Mouse (Mus musculus): ENCODE data around the gene Plaur. TPM values are rescaled to one million over a fixed set of nuclear protein-coding genes. Genes with fewer than 3 reads are reported as not detected.
"Not testable (repeated sequence)": the region's sequence is repeated elsewhere in the genome, so short reads cannot be mapped to it uniquely, and the experiment has no call there.

The Plaur gene
- polyA plus RNA-seq, 1 experiment from 2014 or later = 1.8 TPM

GRCm38 (mm10) chr7:24506838-24507725 is 44.8 kb downstream of the Plaur start, which contains the start of gene Zfp428:
Gene Zfp428, plus strand, starts transcription at chr7:24507006.
- peaks cover 18% of the 10 kb centered on the region for H3K36me3 ChIP-seq (ENCODE audit: control insufficient read depth, insufficient read depth, low read length)
- H3K4me3 ChIP-seq (ENCODE audit: low read length) = peak within 1 kb of the TSS; percentile 65
- H3K9ac ChIP-seq (ENCODE audit: low read depth, low read length) = peak within 1 kb of the TSS; percentile 96
- peaks cover 34% of the 10 kb centered on the region for H3K4me1 ChIP-seq (ENCODE audit: control insufficient read depth, insufficient read depth, low read depth, low read length)
- peak within 1 kb of the TSS; percentile 76 for H3K4me2 ChIP-seq (ENCODE audit: low read length)
- ATAC-seq = peak; percentile 93
- no peaks in the 10 kb centered on the region for H3K9me3 ChIP-seq (ENCODE audit: control insufficient read depth, low read length)
- peak within 1 kb of the TSS; percentile 100 for H3K27ac ChIP-seq (ENCODE audit: low read depth, low read length)
- no peaks in the 10 kb centered on the region for H3K27me3 ChIP-seq (replicated peaks; ENCODE audit: control insufficient read depth, insufficient read depth, low read length)
- WGBS = under 1% methylated on average over 84 of the region's 84 CpGs

GRCm38 (mm10) chr7:24507726-24508114 is 45.4 kb downstream of the Plaur start:
- WGBS = under 1% methylated on average over 20 of the region's 20 CpGs
- peak; percentile 15 for ATAC-seq
- H3K4me1 ChIP-seq (ENCODE audit: control insufficient read depth, insufficient read depth, low read depth, low read length) = peaks cover 34% of the 10 kb centered on the region

GRCm38 (mm10) chr7:24512355-24512754 is 50.1 kb downstream of the Plaur start, which contains the start of gene AC161166.1:
Gene AC161166.1, minus strand, starts transcription at chr7:24512455.
- Histone ChIP-seq H3K9ac (ENCODE audit: low read depth, low read length) (no peak within 1 kb of the TSS), H3K4me1 (ENCODE audit: control insufficient read depth, insufficient read depth, low read depth, low read length) (peaks cover 19% of the 10 kb centered on the region), H3K9me3 (ENCODE audit: control insufficient read depth, low read length) (no peaks in the 10 kb centered on the region), H3K4me2 (ENCODE audit: low read length) (no peak within 1 kb of the TSS), H3K36me3 (ENCODE audit: control insufficient read depth, insufficient read depth, low read length) (peaks cover 26% of the 10 kb centered on the region), H3K4me3 (ENCODE audit: low read length) (no peak within 1 kb of the TSS), H3K27ac (ENCODE audit: low read depth, low read length) (no peak within 1 kb of the TSS), H3K27me3 (replicated peaks; ENCODE audit: control insufficient read depth, insufficient read depth, low read length) (no peaks in the 10 kb centered on the region)
- no peak for ATAC-seq
- WGBS = 89% methylated on average over 7 of the region's 7 CpGs

More at GRCm38 (mm10) chr7:24507726-24508114, 45.4 kb downstream of the Plaur start:
- Histone ChIP-seq H3K9me3 (ENCODE audit: control insufficient read depth, low read length) (no peaks in the 10 kb centered on the region), H3K27me3 (replicated peaks; ENCODE audit: control insufficient read depth, insufficient read depth, low read length) (no peaks in the 10 kb centered on the region), H3K36me3 (ENCODE audit: control insufficient read depth, insufficient read depth, low read length) (peaks cover 14% of the 10 kb centered on the region), H3K4me3 (ENCODE audit: low read length) (peak overlapping the region; percentile 65), H3K9ac (ENCODE audit: low read depth, low read length) (peak overlapping the region; percentile 96), H3K27ac (ENCODE audit: low read depth, low read length) (peak overlapping the region; percentile 100), H3K4me2 (ENCODE audit: low read length) (peak overlapping the region; percentile 76)

- not testable (repeated sequence) for H3K4me3 ChIP-seq (ENCODE audit: low read length); H3K27me3 ChIP-seq (replicated peaks; ENCODE audit: control insufficient read depth, insufficient read depth, low read length); H3K9me3 ChIP-seq (ENCODE audit: control insufficient read depth, low read length); H3K9ac ChIP-seq (ENCODE audit: low read depth, low read length); H3K4me1 ChIP-seq (ENCODE audit: control insufficient read depth, insufficient read depth, low read depth, low read length); H3K4me2 ChIP-seq (ENCODE audit: low read length); H3K27ac ChIP-seq (ENCODE audit: low read depth, low read length); ATAC-seq
- WGBS = 60% methylated on average over 8 of the region's 8 CpGs
- H3K36me3 ChIP-seq (ENCODE audit: control insufficient read depth, insufficient read depth, low read length) = peaks cover 24% of the 10 kb centered on the region
These were observed 54.0 kb downstream of the Plaur start for GRCm38 (mm10) chr7:24516319-24516718.

GRCm38 (mm10) chr7:24517077-24517476 is 54.8 kb downstream of the Plaur start:
- Histone ChIP-seq H3K4me3 (ENCODE audit: low read length) (no peak overlapping the region), H3K9me3 (ENCODE audit: control insufficient read depth, low read length) (no peaks in the 10 kb centered on the region), H3K27me3 (replicated peaks; ENCODE audit: control insufficient read depth, insufficient read depth, low read length) (no peaks in the 10 kb centered on the region), H3K36me3 (ENCODE audit: control insufficient read depth, insufficient read depth, low read length) (peaks cover 17% of the 10 kb centered on the region), H3K27ac (ENCODE audit: low read depth, low read length) (no peak overlapping the region), H3K4me1 (ENCODE audit: control insufficient read depth, insufficient read depth, low read depth, low read length) (no peaks in the 10 kb centered on the region), H3K9ac (ENCODE audit: low read depth, low read length) (no peak overlapping the region), H3K4me2 (ENCODE audit: low read length) (no peak overlapping the region)
- ATAC-seq = 0 out of 2 replicates have a peak, but pooled peaks have one; percentile 15
- 31% methylated on average over 5 of the region's 5 CpGs for WGBS

GRCm38 (mm10) chr7:24517654-24518053 is 55.4 kb downstream of the Plaur start:
- H3K4me3 ChIP-seq (ENCODE audit: low read length) = no peak overlapping the region
- peaks cover 15% of the 10 kb centered on the region for H3K36me3 ChIP-seq (ENCODE audit: control insufficient read depth, insufficient read depth, low read length)
- H3K27me3 ChIP-seq (replicated peaks; ENCODE audit: control insufficient read depth, insufficient read depth, low read length) = no peaks in the 10 kb centered on the region
- peak overlapping the region; percentile 49; the same call in 1 of the 2 replicates for H3K27ac ChIP-seq (ENCODE audit: low read depth, low read length)
- no peak overlapping the region for H3K4me2 ChIP-seq (ENCODE audit: low read length)
- H3K9ac ChIP-seq (ENCODE audit: low read depth, low read length) = no peak overlapping the region
- no peaks in the 10 kb centered on the region for H3K4me1 ChIP-seq (ENCODE audit: control insufficient read depth, insufficient read depth, low read depth, low read length)
- WGBS = 29% methylated on average over 6 of the region's 6 CpGs
- H3K9me3 ChIP-seq (ENCODE audit: control insufficient read depth, low read length) = no peaks in the 10 kb centered on the region
- ATAC-seq = 0 out of 2 replicates have a peak, but pooled peaks have one; percentile 24

- H3K4me3 ChIP-seq (ENCODE audit: low read length) = no peak overlapping the region
- no peaks in the 10 kb centered on the region for H3K27me3 ChIP-seq (replicated peaks; ENCODE audit: control insufficient read depth, insufficient read depth, low read length)
- 33% methylated on average over 3 of the region's 3 CpGs for WGBS
- ATAC-seq = no peak
- no peak overlapping the region for H3K9ac ChIP-seq (ENCODE audit: low read depth, low read length)
- no peaks in the 10 kb centered on the region for H3K4me1 ChIP-seq (ENCODE audit: control insufficient read depth, insufficient read depth, low read depth, low read length)
- peaks cover 15% of the 10 kb centered on the region for H3K36me3 ChIP-seq (ENCODE audit: control insufficient read depth, insufficient read depth, low read length)
- H3K9me3 ChIP-seq (ENCODE audit: control insufficient read depth, low read length) = no peaks in the 10 kb centered on the region
- no peak overlapping the region for H3K4me2 ChIP-seq (ENCODE audit: low read length)
- no peak overlapping the region for H3K27ac ChIP-seq (ENCODE audit: low read depth, low read length)
These were observed 56.8 kb downstream of the Plaur start for GRCm38 (mm10) chr7:24519130-24519529.

GRCm38 (mm10) chr7:24520054-24520453 is 57.8 kb downstream of the Plaur start:
- 79% methylated on average over 10 of the region's 10 CpGs for WGBS
- peaks cover 11% of the 10 kb centered on the region for H3K36me3 ChIP-seq (ENCODE audit: control insufficient read depth, insufficient read depth, low read length)
- not testable (repeated sequence) for H3K4me2 ChIP-seq (ENCODE audit: low read length); H3K27ac ChIP-seq (ENCODE audit: low read depth, low read length); H3K9me3 ChIP-seq (ENCODE audit: control insufficient read depth, low read length); H3K4me1 ChIP-seq (ENCODE audit: control insufficient read depth, insufficient read depth, low read depth, low read length); ATAC-seq; H3K4me3 ChIP-seq (ENCODE audit: low read length); H3K27me3 ChIP-seq (replicated peaks; ENCODE audit: control insufficient read depth, insufficient read depth, low read length); H3K9ac ChIP-seq (ENCODE audit: low read depth, low read length)

GRCm38 (mm10) chr7:24522805-24523204 is 60.5 kb downstream of the Plaur start:
- Histone ChIP-seq H3K27me3 (replicated peaks; ENCODE audit: control insufficient read depth, insufficient read depth, low read length) (no peaks in the 10 kb centered on the region), H3K4me2 (ENCODE audit: low read length) (no peak overlapping the region), H3K4me1 (ENCODE audit: control insufficient read depth, insufficient read depth, low read depth, low read length) (no peaks in the 10 kb centered on the region), H3K9me3 (ENCODE audit: control insufficient read depth, low read length) (no peaks in the 10 kb centered on the region), H3K36me3 (ENCODE audit: control insufficient read depth, insufficient read depth, low read length) (0 out of 2 replicates have a peak, but pooled peaks cover 3% of the 10 kb centered on the region), H3K4me3 (ENCODE audit: low read length) (no peak overlapping the region), H3K27ac (ENCODE audit: low read depth, low read length) (no peak overlapping the region), H3K9ac (ENCODE audit: low read depth, low read length) (no peak overlapping the region)
- 60% methylated on average over 5 of the region's 5 CpGs for WGBS
- ATAC-seq = no peak

All from hindbrain, embryonic 16.5 days (tissue).